Mouse (Mus musculus): ENCODE measurements at regions not wholly inside any gene's neighbourhood (a gene's known extent, or its start where the extent isn't known, plus 50 kb on each side); places are given as distances from the start of the nearest gene placed in this dataset.
A peak's percentile ranks its signal among the peaks of the same experiment; 100 is the strongest.

GRCm38 (mm10) chr6:16064691-16065090 is 344.2 kb downstream of the Mdfic start:
- no peak for DNase-seq (ENCODE audit: low spot score)

GRCm38 (mm10) chr6:16065121-16065520 is 344.7 kb downstream of the Mdfic start:
- no peak for DNase-seq (ENCODE audit: low spot score)

- DNase-seq (ENCODE audit: low spot score) = no peak
Measured at GRCm38 (mm10) chr6:16076266-16076665, 355.8 kb downstream of the Mdfic start.

- DNase-seq (ENCODE audit: low spot score) = no peak
Measured at GRCm38 (mm10) chr6:16077195-16077810, 356.8 kb downstream of the Mdfic start.

- no peak for DNase-seq (ENCODE audit: low spot score)
Measured at GRCm38 (mm10) chr6:16077917-16078316, 357.5 kb downstream of the Mdfic start.

- DNase-seq (ENCODE audit: low spot score) = no peak
Measured at GRCm38 (mm10) chr6:16086952-16087537, 366.6 kb downstream of the Mdfic start.

- DNase-seq (ENCODE audit: low spot score) = no peak
Measured at GRCm38 (mm10) chr6:16098761-16099160, 378.3 kb downstream of the Mdfic start.

GRCm38 (mm10) chr6:16141009-16141408 is 420.5 kb downstream of the Mdfic start:
- DNase-seq (ENCODE audit: low spot score) = no peak

- no peak for DNase-seq (ENCODE audit: low spot score)
Measured at GRCm38 (mm10) chr6:16144538-16144937, 424.1 kb downstream of the Mdfic start.

GRCm38 (mm10) chr6:16150535-16150934 is 430.1 kb downstream of the Mdfic start:
- no peak for DNase-seq (ENCODE audit: low spot score)

GRCm38 (mm10) chr6:16151478-16151877 is 431.0 kb downstream of the Mdfic start:
- DNase-seq (ENCODE audit: low spot score) = no peak

- no peak for DNase-seq (ENCODE audit: low spot score)
Measured at GRCm38 (mm10) chr6:16152691-16153090, 432.2 kb downstream of the Mdfic start.

GRCm38 (mm10) chr6:16165012-16165411 is 444.6 kb downstream of the Mdfic start:
- no peak for DNase-seq (ENCODE audit: low spot score)

- no peak for DNase-seq (ENCODE audit: low spot score)
Measured at GRCm38 (mm10) chr6:16171871-16172270, 451.4 kb downstream of the Mdfic start.

- DNase-seq (ENCODE audit: low spot score) = no peak
Measured at GRCm38 (mm10) chr6:16177313-16177712, 456.9 kb downstream of the Mdfic start.

GRCm38 (mm10) chr6:16187983-16188550 is 467.6 kb downstream of the Mdfic start:
- DNase-seq (ENCODE audit: low spot score) = no peak

- no peak for DNase-seq (ENCODE audit: low spot score)
Measured at GRCm38 (mm10) chr6:16212975-16213374, 492.5 kb downstream of the Mdfic start.

GRCm38 (mm10) chr6:16213635-16214034 is 493.2 kb downstream of the Mdfic start:
- no peak for DNase-seq (ENCODE audit: low spot score)

GRCm38 (mm10) chr6:16221002-16221627 is 500.7 kb downstream of the Mdfic start:
- peak; percentile 25 for DNase-seq (ENCODE audit: low spot score)
